Mouse (Mus musculus) thymus, adult 18-20 months (tissue): ENCODE results near the gene Klk1b1.
"Not testable (repeated sequence)": the region's sequence is repeated elsewhere in the genome, so short reads cannot be mapped to it uniquely, and the experiment has no call there.

Experiments
- DNase-seq, 2 experiments: peaks; one replicate each; pipeline ENCODE4 v3.0.0; 2022; ENCODE audit warnings: mixed read lengths in 2 of 2

Gene Klk1b1

DNA sequence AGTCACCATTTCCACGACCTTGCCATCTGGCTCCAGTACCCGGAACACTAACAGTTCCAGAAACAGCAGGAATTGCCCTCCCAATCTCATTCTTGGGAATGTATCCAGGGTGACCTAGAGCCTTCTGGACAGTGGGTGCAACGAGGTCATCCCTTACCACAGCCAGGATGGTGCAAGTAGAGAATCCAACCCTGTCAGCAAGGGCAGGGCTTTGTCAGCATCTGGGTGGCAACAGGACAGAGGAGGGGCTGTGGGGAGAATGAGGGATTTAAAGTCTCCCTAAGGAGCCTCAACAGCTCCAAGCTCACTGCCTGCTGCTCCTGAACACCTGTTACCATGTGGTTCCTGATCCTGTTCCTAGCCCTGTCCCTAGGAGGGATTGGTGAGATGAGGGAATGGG lies at the start of gene Klk1b1:
Gene Klk1b1, plus strand, starts transcription at position 301 of the 400 bp plus-strand sequence.
- DNase-seq: no peak

DNA sequence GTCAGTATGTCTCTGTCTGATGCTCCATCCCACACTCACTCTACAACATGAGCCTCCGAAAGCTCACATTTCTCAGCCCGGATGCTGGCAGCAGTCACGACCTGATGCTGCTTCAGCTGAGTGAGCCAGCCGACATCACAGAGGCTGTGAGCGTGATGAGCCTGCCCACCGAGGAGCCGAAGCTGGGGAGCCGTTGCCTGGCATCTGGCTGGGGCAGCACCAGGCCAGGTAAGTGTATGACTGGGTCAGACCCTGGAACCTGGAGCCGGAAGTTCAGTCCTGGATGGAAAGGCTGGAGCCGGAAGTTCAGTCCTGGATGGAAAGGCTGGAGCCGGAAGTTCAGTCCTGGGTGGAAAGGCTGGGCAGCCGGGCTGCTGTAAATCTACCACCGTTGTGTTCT lies 48.1 kb upstream of the Klk1b1 start:
- no peak for DNase-seq

DNA sequence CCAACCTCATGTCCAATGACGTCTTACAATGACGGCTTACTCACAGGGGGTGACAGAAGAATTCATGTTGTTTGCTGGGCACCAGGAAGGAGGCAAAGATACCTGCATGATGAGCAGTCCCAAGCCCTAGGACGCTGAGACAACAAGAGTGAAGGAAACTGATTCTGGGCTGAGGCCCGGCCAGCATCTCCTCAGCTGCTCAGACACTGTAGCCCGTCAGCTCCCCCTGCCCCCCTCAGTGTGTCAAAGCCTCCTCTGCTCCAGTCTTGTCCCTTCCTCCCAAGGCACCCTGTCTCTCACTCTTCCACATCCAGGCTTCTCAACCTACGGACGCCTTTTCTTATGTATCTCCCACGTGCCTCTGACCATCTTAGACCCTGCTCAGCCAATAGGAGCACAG lies 47.7 kb upstream of the Klk1b1 start:
- DNase-seq: no peak

GRCm38 (mm10) chr7:43919559-43920451 lies 46.7 kb upstream of the Klk1b1 start:
- no peak for DNase-seq

DNA sequence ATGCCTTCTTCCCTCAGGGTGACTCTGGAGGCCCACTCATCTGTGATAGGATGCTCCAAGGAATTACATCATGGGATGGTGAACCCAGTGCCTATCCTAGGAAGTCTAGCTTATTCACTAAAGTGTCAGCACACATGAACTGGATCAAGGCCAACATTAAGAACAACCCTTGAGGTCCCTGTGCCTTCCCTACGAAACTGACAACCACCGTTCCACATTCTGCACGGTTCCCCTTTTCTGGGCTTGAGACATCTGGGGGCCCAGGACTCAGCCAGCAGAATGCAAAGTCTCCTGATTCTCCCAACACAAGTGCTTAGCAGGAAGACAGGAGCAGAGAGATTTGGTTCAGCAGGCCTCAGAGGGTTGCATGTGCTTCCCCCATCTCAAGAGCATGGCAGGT lies 46.0 kb upstream of the Klk1b1 start:
- no peak for DNase-seq

DNA sequence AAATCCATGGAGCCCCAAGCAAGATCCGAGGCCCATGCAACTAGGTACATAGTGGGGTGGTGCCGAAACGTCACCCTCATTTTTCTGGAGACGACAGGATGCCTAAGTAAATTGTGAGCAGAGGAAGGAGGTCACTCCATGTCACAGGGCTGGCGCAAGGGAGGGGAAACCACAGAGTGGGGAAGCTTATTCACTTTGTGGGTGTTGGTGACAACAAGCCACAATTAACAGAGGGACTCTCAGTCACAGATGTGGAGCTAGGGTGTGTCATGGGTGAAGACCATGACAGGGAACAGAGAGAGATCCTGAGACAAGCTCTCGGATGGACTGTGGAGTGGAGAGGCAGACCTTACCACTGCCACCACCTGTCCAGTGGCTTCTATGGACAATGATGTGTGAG lies 45.5 kb upstream of the Klk1b1 start:
- no peak for DNase-seq

- no peak for DNase-seq
These were observed 44.6 kb upstream of the Klk1b1 start for GRCm38 (mm10) chr7:43921941-43922340.

- DNase-seq: no peak
These were observed 40.6 kb upstream of the Klk1b1 start for GRCm38 (mm10) chr7:43925985-43926384.

DNA sequence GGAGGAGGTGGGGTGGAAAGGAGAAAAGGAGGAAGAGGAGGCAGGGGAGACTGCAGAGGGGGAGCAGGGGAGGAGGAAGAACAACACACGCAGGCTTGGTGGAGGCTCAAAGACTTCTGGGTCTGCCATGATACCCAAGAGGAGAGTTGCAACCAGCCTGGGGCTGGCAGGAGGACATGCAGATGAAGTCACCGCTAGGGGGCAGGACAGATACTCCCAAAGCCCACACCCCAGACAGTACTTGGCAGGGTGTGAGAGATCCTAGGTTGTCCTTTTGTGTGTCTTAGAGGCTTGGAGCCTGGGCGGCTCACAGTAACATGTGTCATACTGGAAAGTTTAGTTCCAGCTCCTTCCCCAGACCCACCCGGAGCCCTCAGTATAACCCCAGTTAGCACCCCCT lies 38.0 kb upstream of the Klk1b1 start:
- DNase-seq: no peak

DNA sequence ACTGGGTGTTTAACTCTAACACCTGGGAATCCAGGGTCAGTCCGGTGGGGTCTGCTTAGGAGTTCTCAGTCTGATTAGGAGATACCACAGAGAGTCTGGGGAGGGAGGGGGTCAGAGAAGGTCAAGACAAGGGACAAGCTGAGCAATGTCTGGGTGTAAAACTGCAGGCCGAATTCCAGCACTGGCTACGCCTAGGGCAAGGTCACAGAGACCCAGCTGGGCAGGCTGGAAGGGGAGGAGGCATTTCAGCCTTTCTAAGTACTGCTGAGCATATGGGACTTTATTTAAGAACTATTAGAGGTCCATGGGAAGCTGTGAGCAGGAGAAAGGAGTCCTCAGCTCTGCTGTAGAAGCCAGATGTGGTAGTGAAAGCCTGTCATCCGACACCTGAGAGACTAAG lies 34.2 kb upstream of the Klk1b1 start:
- no peak for DNase-seq

- no peak for DNase-seq
These were observed 33.1 kb upstream of the Klk1b1 start, which contains the start of gene Klk15 for GRCm38 (mm10) chr7:43933440-43933839. TSS of gene Klk15 (plus strand) at chr7:43933740.

- DNase-seq: no peak
These were observed 31.8 kb upstream of the Klk1b1 start for GRCm38 (mm10) chr7:43934747-43935146.

GRCm38 (mm10) chr7:43936551-43936950 lies 30.0 kb upstream of the Klk1b1 start:
- no peak for DNase-seq

DNA sequence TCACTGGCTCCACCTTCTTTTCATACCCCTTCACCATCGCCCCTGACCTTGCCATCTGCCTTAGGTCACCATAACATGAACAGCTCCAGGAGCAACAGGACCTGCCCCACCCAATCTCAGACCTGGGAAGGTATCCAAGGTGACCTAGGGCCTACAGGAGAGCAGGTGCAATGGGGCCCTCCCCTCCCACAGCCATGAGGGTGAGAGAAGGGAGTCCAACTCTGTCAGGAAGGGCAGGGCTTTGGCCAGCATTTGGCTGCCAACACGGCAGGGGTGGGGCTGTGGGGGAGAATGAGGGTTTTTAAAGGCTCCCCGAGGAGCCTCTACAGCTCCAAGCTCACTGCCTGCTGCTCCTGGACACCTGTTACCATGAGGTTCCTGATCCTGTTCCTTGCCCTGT lies 24.3 kb upstream of the Klk1b1 start:
- not testable (repeated sequence) for DNase-seq

DNA sequence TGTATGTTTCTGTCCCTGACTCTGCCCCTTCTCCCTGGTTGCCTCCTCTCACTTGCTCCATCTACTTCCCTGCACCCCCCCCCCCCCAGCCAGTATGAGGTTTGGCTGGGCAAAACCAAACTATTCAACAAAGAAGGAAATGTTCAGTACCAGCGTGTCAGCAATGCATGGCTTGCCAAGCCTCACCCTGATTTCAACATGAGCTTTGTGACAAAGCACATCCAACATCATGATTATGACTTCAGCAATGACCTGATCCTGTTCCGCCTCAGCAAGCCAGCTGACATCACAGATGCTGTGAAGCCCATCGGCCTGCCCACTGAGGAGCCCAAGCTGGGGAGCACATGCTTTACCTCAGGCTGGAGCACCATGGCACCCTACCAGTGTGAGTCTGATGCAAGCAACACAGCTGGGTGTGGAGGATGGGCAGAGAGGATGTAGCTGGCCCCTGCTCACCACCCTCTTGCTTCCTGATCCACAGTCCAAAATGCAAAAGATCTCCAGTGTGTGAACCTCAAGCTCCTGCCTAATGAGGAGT lies 21.8 kb upstream of the Klk1b1 start:
- no peak for DNase-seq

- no peak for DNase-seq
These were observed 16.2 kb upstream of the Klk1b1 start, which contains the start of gene Klk1b8 for GRCm38 (mm10) chr7:43950364-43950763. TSS of gene Klk1b8 (plus strand) at chr7:43950664.

DNA sequence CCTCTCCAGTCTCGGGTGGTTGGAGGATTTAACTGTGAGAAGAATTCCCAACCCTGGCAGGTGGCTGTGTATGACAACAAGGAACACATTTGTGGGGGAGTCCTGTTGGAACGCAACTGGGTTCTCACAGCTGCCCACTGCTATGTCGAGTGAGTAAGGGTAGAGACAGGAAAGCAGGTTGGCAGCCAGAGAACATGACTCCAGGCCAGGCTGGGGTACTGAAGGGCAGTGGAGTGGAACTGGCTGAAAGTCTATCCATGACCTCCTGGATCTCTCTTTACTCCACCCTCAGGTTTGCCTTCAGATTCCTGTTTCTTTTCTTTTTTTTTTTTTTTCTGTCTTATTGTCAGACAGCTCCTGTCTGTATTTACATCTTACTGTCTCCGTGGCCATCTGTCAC lies 13.8 kb upstream of the Klk1b1 start:
- no peak for DNase-seq

GRCm38 (mm10) chr7:43967058-43967457 lies 507 bp downstream of the Klk1b1 start:
- no peak for DNase-seq

DNA sequence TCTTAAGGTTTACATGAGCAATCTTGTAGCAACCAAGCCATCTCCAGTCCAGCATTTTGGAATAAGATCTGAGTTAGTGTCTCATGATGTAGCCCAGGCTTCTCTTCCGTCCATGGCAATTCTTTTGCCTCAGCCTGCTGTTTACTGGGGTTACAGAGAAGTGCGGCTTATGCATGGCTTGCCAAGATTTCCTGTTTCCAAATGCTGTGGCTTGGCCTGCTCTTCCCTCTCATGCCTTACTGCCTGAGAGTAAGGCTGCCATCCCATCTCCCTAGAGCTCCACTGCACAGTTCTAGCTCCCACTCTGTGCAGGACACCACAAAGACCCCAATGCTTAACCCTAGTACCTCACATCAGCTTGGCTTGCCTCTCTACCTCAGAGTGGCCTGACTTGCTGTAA lies 1.1 kb downstream of the Klk1b1 start:
- no peak for DNase-seq

- not testable (repeated sequence) for DNase-seq
These were observed 9.2 kb downstream of the Klk1b1 start, which contains the start of gene Klk1b9 for GRCm38 (mm10) chr7:43975761-43976160. TSS of gene Klk1b9 (plus strand) at chr7:43976061.

DNA sequence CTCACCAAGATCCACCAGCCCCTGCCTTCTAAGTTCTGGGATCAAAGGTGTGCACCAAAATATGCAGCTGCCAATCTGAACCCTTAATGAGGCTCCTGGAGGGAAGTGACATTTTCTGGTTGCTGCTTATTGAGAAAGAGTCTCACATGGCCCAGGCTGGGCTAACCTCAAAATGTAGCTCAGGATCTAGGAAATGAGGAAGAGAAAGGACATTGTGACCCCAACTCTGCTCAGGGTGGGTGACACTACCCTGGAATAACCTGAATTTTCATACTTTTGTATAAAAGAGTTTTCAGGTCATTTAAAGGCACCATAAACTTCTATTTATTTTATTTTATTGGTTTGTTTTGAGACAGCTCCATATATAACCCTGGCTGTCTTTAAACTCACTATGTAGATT lies 19.1 kb downstream of the Klk1b1 start:
- no peak for DNase-seq

DNA sequence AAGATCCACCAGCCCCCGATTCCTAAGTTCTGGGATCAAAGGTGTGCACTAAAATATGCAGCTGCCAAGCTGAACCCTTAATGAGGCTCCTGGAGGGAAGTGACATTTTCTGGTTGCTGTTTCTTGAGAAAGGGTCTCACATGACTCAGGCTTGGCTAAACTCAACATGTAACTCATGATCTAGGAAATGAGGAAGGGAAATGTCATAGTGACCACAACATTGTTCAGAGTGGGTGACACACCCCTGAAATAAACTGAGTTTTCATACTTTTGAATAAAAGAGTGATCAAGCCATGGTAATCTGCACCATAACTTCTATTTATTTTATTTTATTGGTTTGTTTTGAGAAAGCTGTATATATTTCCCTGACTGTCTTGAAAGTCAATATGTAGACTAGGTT lies 28.3 kb downstream of the Klk1b1 start:
- DNase-seq: not testable (repeated sequence)

GRCm38 (mm10) chr7:43995577-43995976 lies 29.0 kb downstream of the Klk1b1 start, which contains the start of gene Klk1b11:
TSS of gene Klk1b11 (plus strand) at chr7:43995877.
- DNase-seq: not testable (repeated sequence)

GRCm38 (mm10) chr7:44004847-44005246 lies 38.3 kb downstream of the Klk1b1 start:
- no peak for DNase-seq
